Mouse (Mus musculus) embryonic facial prominence, embryonic 12.5 days (tissue): Measurements from ENCODE around the gene Fam199x. TPM values are rescaled to one million over a fixed set of nuclear protein-coding genes. Genes with fewer than 3 reads are reported as not detected.

Experiments
- ATAC-seq: fragments of 200-750 bp; cut with Nextera tagmentation; 2 replicates; pipeline ENCODE4 v1.8.0; 2017; ENCODE audit not compliant: insufficient number of reproducible peaks, insufficient read depth, low FRiP score, low TSS enrichment
- H3K27ac ChIP-seq: fragments of 300-500 bp; sonication (generic); 2 replicates; pipeline ENCODE4 v1.5.1; 2016; ENCODE audit warnings: mild to moderate bottlenecking
- H3K27me3 ChIP-seq: fragments of 300-500 bp; sonication (generic); 2 replicates; pipeline ENCODE4 v1.6.1; 2016; ENCODE audit warnings: mild to moderate bottlenecking, moderate library complexity
- H3K36me3 ChIP-seq: fragments of 300-500 bp; sonication (generic); 2 replicates; pipeline ENCODE4 v1.6.1; 2016; ENCODE audit warnings: mild to moderate bottlenecking
- H3K4me1 ChIP-seq: fragments of 300-500 bp; sonication (generic); 2 replicates; pipeline ENCODE4 v1.6.1; 2016
- H3K4me2 ChIP-seq: fragments of 300-500 bp; sonication (generic); replicated peaks from 2 replicates; pipeline ENCODE4 v1.6.1; 2016; ENCODE audit warnings: mild to moderate bottlenecking, moderate library complexity
- H3K4me3 ChIP-seq: fragments of 300-500 bp; sonication (generic); 2 replicates; pipeline ENCODE4 v1.5.1; 2016; ENCODE audit warnings: mild to moderate bottlenecking
- H3K9ac ChIP-seq: fragments of 300-500 bp; sonication (generic); 2 replicates; pipeline ENCODE4 v1.6.1; 2016; ENCODE audit warnings: mild to moderate bottlenecking, moderate library complexity
- H3K9me3 ChIP-seq: fragments of 300-500 bp; sonication (generic); 2 replicates; pipeline ENCODE4 v1.6.1; 2016; ENCODE audit warnings: mild to moderate bottlenecking, moderate library complexity
- WGBS: fragments of 180-500 bp; shearing (Covaris S2); methylation state at CpG from one replicate; pipeline ENCODE4 v1.1.7; 2016; 5-methylcytosine and 5-hydroxymethylcytosine counted together
- polyA plus RNA-seq: library from polyadenylated mRNA; unstranded; fragments of >200 nt; fragmentation: Nextera tagmentation; extraction: Ambion mirVana; gene quantifications from 2 replicates; pipeline ENCODE4 v1.2.1, GENCODE M21; 2016

The Fam199x gene
- polyA plus RNA-seq: 11.8 and 14.0 TPM in 2 replicates

DNA sequence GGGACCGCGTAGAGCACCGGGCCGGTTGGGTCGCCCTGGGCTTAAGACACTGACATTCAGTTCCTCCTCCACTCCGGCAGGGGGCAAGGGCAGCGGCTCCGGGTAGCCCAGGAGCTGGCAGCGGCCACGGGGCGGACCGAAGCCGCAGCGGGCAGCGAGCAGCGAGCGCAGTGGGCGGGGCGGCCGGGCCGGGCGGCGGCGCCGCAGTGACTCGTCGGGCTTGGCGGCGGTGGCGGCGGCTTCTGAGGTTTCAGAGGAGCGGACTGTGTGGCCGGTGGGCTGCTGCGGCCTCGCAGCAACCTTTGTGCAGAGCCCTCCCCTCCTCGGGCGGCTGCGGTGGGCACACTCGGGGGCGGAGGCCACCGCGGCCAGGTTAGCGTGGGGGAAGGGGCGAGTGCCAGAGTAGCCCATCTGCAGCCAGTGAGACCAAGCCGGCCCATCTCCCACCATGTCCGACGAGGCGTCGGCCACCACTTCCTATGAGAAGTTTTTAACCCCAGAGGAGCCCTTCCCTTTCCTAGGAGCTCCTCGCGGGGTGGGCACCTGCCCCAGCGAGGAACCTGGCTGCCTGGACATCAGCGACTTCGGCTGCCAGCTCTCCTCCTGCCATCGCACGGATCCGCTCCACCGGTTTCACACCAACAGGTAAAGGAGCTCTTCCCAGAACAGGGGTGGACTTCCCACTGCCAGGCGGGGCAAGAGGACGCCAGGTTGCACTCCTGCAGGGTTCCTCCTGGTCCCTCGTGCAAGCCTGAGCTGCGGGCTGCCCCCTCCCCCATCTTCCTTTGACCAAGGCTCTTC lies at the start of gene Fam199x:
Gene Fam199x, plus strand, starts transcription at position 170 of the 801 bp plus-strand sequence.
- Histone ChIP-seq H3K4me1 (no peaks in the 10 kb centered on the region), H3K27ac (no peak within 1 kb of the TSS), H3K27me3 (peaks cover 10% of the 10 kb centered on the region; the same call in 1 of the 2 replicates), H3K36me3 (no peaks in the 10 kb centered on the region), H3K9ac (peak within 1 kb of the TSS; percentile 62), H3K9me3 (no peaks in the 10 kb centered on the region), H3K4me3 (peak within 1 kb of the TSS; percentile 61), H3K4me2 (peak within 1 kb of the TSS; percentile 53)
- peak; percentile 95 for ATAC-seq
- 17% methylated on average over 38 of the region's 62 CpGs for WGBS

DNA sequence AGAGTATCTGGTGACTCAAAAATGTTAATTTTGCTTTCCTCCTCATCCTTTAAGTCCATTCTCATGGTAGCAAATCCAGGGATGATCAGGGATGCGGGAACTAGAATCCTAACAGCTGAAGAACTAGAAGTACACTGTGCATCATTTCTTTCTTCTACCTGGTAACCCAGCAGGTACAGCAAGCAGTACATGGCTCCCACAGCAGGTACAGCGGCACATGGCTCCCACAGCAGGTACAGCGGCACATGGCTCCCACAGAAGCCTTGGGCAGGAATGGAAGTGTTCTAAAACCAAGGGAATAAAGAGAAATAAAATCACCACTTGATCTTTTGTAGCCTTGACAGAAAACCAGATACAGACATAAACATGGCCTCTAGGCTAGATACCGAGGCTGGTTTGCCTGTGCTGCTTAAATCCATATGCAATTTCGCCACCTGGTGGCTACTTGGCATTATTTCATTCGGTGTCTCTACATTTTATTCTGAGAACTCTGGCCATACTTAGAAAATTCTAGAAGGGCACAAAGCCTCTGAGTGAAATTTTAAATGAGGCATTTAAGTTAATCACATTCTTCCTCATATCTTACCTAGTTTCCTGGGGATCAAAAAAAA lies 34.2 kb upstream of the Fam199x start:
- no peaks in the 10 kb centered on the region for H3K9me3 ChIP-seq
- H3K27ac ChIP-seq: no peak overlapping the region
- WGBS: 54% methylated on average over 6 of the region's 6 CpGs
- no peak for ATAC-seq
- no peak overlapping the region for H3K4me2 ChIP-seq
- no peaks in the 10 kb centered on the region for H3K4me1 ChIP-seq
- H3K4me3 ChIP-seq: no peak overlapping the region
- H3K27me3 ChIP-seq: no peaks in the 10 kb centered on the region
- no peak overlapping the region for H3K9ac ChIP-seq
- no peaks in the 10 kb centered on the region for H3K36me3 ChIP-seq

DNA sequence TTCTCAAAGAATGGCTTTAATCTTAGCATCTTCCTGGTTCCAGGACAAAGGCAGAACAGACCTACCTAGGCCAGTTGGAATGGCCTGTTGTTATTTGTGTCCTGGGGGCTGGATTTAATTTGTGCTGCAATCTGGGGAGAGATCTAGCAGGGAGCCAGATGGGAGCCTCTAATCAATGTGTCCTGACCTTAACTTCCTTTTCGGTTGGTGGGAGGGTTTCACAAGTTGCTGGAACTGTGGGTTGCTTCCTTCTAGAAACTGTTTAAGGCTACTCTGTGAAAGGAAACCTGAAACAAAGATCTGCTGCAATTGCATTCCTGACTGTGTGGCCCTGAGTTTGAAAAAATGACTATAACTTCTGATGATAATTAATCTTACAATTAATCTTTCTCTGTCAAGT lies 31.7 kb upstream of the Fam199x start:
- WGBS: 50% methylated on average over 1 of the region's 1 CpGs
- H3K4me2 ChIP-seq: no peak overlapping the region
- ATAC-seq: no peak

DNA sequence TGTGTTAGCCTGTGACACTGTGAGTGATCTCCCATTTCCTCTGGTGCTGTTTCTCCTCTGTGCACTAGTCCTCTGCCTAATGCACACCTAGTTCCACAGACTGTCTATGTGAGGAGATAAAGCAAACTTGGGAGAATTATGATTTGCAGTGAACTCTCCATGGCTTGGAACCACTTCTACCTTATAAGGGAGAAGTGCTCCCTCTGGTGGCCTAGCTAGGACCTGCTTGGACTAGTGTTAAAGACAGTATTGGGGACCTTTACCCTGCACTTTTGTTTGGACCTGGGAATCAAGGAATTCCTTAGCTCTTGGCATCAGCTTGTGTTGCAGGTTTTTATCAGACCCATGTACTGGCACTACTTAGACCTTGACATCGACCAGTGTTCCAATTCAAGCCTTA lies 30.1 kb upstream of the Fam199x start:
- WGBS: 39% methylated on average over 1 of the region's 1 CpGs
- no peaks in the 10 kb centered on the region for H3K36me3 ChIP-seq
- H3K27me3 ChIP-seq: no peaks in the 10 kb centered on the region
- H3K9ac ChIP-seq: no peak overlapping the region
- H3K4me3 ChIP-seq: no peak overlapping the region
- no peak for ATAC-seq
- no peaks in the 10 kb centered on the region for H3K9me3 ChIP-seq
- no peak overlapping the region for H3K27ac ChIP-seq
- no peak overlapping the region for H3K4me2 ChIP-seq
- no peaks in the 10 kb centered on the region for H3K4me1 ChIP-seq

More for the DNA sequence above, 31.7 kb upstream of the Fam199x start:
- Histone ChIP-seq H3K27ac (no peak overlapping the region), H3K4me3 (no peak overlapping the region), H3K27me3 (no peaks in the 10 kb centered on the region), H3K4me1 (no peaks in the 10 kb centered on the region), H3K9ac (no peak overlapping the region), H3K9me3 (no peaks in the 10 kb centered on the region), H3K36me3 (no peaks in the 10 kb centered on the region)

DNA sequence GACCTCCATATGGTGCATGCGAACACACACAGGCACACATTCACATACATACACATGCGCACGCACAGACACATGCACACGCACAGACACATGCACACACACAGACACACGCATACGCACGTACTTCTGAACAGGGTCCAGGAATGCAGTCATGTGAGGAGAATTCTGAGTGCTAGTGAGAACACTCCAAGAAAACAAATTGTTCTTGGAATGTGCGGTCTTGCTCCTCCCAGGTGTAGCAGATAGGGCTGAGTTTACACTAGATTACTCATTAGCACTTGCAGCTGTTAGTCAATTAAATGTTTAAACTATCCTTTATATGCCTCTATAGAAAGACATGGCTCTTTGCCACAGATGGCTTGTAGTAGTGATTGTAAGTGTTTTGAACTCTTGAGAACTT lies 18.5 kb upstream of the Fam199x start:
- no peaks in the 10 kb centered on the region for H3K4me1 ChIP-seq
- H3K36me3 ChIP-seq: no peaks in the 10 kb centered on the region
- 88% methylated on average over 8 of the region's 8 CpGs for WGBS
- H3K27me3 ChIP-seq: no peaks in the 10 kb centered on the region
- H3K9ac ChIP-seq: no peak overlapping the region
- H3K9me3 ChIP-seq: no peaks in the 10 kb centered on the region
- H3K27ac ChIP-seq: no peak overlapping the region
- no peak for ATAC-seq
- no peak overlapping the region for H3K4me3 ChIP-seq
- H3K4me2 ChIP-seq: no peak overlapping the region

DNA sequence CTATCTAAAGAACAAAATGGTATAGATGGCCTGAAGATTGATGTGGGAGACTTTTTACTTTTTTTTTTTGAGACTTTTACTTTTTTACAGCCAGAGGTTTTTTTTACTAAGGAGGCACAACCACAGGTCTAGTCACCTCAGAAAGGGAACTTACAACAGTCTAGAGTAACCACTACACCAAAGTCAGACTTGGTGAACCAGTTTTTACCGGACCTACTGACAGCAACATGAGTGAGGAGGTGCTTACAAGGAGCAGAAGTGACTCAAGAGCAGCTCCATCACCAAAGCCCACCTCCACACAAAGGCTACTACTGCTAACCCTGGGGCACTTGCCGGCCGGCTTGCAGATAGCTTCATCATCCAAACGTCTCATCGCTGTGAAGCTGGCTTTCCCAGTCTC lies 17.7 kb upstream of the Fam199x start:
- Histone ChIP-seq H3K4me1 (no peaks in the 10 kb centered on the region), H3K4me3 (no peak overlapping the region), H3K27ac (no peak overlapping the region), H3K4me2 (no peak overlapping the region), H3K36me3 (no peaks in the 10 kb centered on the region), H3K9me3 (no peaks in the 10 kb centered on the region), H3K9ac (no peak overlapping the region), H3K27me3 (no peaks in the 10 kb centered on the region)
- 91% methylated on average over 5 of the region's 5 CpGs for WGBS
- ATAC-seq: no peak

DNA sequence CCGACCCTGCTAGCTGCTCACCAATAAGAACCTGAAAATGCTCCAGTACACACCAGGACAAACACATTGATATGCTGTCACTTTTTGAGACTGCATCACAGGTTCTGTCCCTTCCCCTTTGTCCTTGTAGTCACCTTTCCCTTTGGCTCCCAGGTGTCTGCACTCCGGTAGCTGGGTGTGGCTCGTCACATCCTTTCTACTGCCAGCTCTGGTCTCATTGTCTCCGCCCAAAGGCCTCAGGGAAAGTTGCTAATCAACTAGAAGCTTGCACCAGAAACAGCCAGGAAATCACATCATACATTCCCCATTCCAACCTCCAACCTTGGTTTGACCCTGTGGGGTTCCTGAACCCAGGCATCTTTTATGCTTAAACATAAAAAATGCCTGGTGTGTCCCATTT lies 15.1 kb upstream of the Fam199x start:
- WGBS: 66% methylated on average over 4 of the region's 4 CpGs
- Histone ChIP-seq H3K4me1 (no peaks in the 10 kb centered on the region), H3K4me3 (no peak overlapping the region), H3K27me3 (no peaks in the 10 kb centered on the region), H3K9me3 (no peaks in the 10 kb centered on the region), H3K4me2 (no peak overlapping the region), H3K9ac (no peak overlapping the region), H3K27ac (no peak overlapping the region), H3K36me3 (no peaks in the 10 kb centered on the region)
- ATAC-seq: no peak

DNA sequence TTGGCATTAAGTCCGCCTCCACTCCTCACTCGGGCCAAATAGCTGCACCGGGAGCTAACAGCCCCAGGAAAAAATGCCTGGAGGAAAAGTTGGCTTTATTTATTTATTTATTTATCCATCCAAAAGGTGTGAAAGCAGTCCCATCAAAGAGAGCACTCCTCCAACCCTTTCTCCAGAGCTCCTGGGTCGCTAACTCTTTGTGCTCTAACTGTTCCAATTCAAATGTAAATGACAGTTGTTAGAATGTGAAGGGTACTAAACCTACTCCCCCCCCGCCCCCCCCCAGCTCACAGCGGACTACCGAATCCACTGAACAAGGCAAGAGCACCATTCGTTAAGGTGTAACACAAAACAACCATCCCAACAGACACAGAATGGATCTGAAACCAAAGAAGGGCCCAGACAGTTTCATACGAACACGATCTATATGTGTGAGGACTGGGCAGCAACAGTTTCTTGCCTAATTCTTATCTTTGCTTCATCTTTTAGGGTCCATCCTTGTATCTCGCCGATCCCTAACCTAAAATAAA lies 11.9 kb upstream of the Fam199x start:
- H3K4me2 ChIP-seq: peak overlapping the region; percentile 53
- peak overlapping the region; percentile 51 for H3K4me3 ChIP-seq
- 20% methylated on average over 12 of the region's 12 CpGs for WGBS
- no peak for ATAC-seq
- no peaks in the 10 kb centered on the region for H3K9me3 ChIP-seq
- no peaks in the 10 kb centered on the region for H3K27me3 ChIP-seq
- H3K36me3 ChIP-seq: no peaks in the 10 kb centered on the region
- H3K9ac ChIP-seq: peak overlapping the region; percentile 42
- H3K27ac ChIP-seq: 0 out of 2 replicates have a peak overlapping the region, but pooled peaks have one; percentile 81
- no peaks in the 10 kb centered on the region for H3K4me1 ChIP-seq

DNA sequence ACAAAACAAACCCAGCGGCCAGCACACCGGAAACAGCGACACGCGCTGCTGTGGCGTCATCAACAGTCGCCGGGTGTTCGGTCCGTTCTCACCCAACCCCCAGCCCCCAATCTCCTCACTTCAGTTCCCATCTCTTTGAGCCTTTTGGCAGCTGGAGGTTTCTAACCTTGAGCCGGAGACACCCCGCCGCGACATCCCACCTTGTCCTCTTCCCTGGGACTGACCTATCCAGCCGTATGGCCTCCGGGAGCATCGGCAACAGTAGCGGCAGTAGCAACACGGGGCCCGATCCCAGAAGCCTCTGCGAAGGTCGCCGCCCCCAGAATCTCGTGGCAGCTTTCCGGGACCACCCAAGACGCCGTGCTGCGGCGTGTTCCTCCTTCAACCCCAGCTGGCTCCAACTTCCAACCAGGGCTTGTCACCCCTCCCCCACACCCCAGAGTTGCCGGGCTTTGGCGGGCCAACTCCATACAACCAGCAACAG lies 11.4 kb upstream of the Fam199x start, which contains the start of gene Slc25a53:
Gene Slc25a53, minus strand, starts transcription at position 303 of the 484 bp plus-strand sequence.
- peak within 1 kb of the TSS; percentile 51 for H3K4me3 ChIP-seq
- H3K9ac ChIP-seq: peak within 1 kb of the TSS; percentile 42
- no peaks in the 10 kb centered on the region for H3K27me3 ChIP-seq
- no peaks in the 10 kb centered on the region for H3K9me3 ChIP-seq
- ATAC-seq: peak; percentile 94
- no peaks in the 10 kb centered on the region for H3K4me1 ChIP-seq
- H3K27ac ChIP-seq: peak within 1 kb of the TSS; percentile 81
- WGBS: 17% methylated on average over 31 of the region's 31 CpGs
- H3K4me2 ChIP-seq: peak within 1 kb of the TSS; percentile 53
- no peaks in the 10 kb centered on the region for H3K36me3 ChIP-seq

DNA sequence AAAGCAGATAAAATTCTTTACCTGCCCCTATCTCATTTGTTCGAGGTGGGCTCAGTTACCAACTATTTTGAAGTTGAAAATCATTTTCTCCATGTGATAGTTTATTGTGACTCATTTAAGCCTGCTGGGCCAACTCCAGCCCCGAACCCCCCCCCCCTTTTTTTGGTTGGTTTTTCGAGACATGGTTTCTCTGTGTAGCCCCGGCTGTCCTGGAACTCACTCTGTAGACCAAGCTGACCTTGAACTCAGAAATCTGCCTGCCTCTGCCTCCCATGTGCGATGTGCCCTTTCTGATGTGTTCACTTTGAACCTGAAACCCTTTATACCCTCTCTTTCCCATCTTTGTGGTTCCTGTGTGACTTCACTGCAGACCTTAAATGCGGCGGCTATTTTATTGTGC lies 10.9 kb upstream of the Fam199x start:
- H3K9ac ChIP-seq: no peak overlapping the region
- H3K27me3 ChIP-seq: no peaks in the 10 kb centered on the region
- peak overlapping the region; percentile 41 for H3K4me2 ChIP-seq
- peak overlapping the region; percentile 51 for H3K4me3 ChIP-seq
- H3K27ac ChIP-seq: no peak overlapping the region; the same call in 1 of the 2 replicates
- no peaks in the 10 kb centered on the region for H3K36me3 ChIP-seq
- no peaks in the 10 kb centered on the region for H3K4me1 ChIP-seq
- 48% methylated on average over 7 of the region's 7 CpGs for WGBS
- H3K9me3 ChIP-seq: no peaks in the 10 kb centered on the region
- ATAC-seq: no peak

DNA sequence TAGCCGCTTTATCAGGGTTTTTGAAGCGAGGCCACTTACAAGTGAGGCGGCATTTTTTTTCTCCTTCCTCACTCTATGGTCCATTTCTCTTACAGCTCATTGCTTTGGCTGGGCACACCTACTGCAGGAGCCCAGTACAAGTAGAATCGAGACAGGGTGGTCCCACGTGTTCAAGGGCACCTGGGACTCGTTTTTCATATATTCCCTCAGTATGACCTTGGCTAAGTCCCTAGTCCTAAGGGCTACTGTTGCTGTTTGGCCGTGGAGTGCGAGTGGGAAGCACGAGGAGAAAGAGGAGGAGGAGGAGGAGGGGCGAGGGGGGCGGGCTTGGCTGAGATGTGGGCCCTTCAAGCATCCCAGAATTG lies 352 bp upstream of the Fam199x start:
- peak overlapping the region; percentile 61 for H3K4me3 ChIP-seq
- peaks cover 10% of the 10 kb centered on the region; the same call in 1 of the 2 replicates for H3K27me3 ChIP-seq
- H3K9ac ChIP-seq: peak overlapping the region; percentile 62; the same call in 1 of the 2 replicates
- WGBS: 19% methylated on average over 9 of the region's 11 CpGs
- H3K27ac ChIP-seq: no peak overlapping the region
- peak overlapping the region; percentile 53 for H3K4me2 ChIP-seq
- H3K9me3 ChIP-seq: no peaks in the 10 kb centered on the region
- H3K36me3 ChIP-seq: no peaks in the 10 kb centered on the region
- ATAC-seq: 0 out of 2 replicates have a peak, but pooled peaks have one; percentile 17
- no peaks in the 10 kb centered on the region for H3K4me1 ChIP-seq
